Mouse (Mus musculus) hindbrain, embryonic 13.5 days (tissue): ENCODE measurements around the gene Gipc3. TPM values are rescaled to one million over a fixed set of nuclear protein-coding genes. Genes with fewer than 3 reads are reported as not detected.
A peak's percentile ranks its signal among the peaks of the same experiment; 100 is the strongest.

Source experiments
- ATAC-seq: fragments of 200-750 bp; cut with Nextera tagmentation; 2 replicates; pipeline ENCODE4 v1.8.0; 2017; ENCODE audit warnings: moderate TSS enrichment; ENCODE audit not compliant: low FRiP score
- H3K27ac ChIP-seq: fragments of 300-500 bp; sonication (generic); 2 replicates; pipeline ENCODE4 v1.5.1; 2015; ENCODE audit warnings: inconsistent platforms, mild to moderate bottlenecking, moderate library complexity
- H3K27me3 ChIP-seq: fragments of 300-500 bp; sonication (generic); 2 replicates; pipeline ENCODE4 v1.6.1; 2015; ENCODE audit warnings: mild to moderate bottlenecking, inconsistent platforms
- H3K36me3 ChIP-seq: fragments of 300-500 bp; sonication (generic); 2 replicates; pipeline ENCODE4 v1.6.1; 2015; ENCODE audit warnings: mild to moderate bottlenecking, inconsistent platforms
- H3K4me1 ChIP-seq: fragments of 300-500 bp; sonication (generic); replicated peaks from 2 replicates; pipeline ENCODE4 v1.6.1; 2015; ENCODE audit warnings: inconsistent platforms
- H3K4me2 ChIP-seq: fragments of 300-500 bp; sonication (generic); 2 replicates; pipeline ENCODE4 v1.6.1; 2015; ENCODE audit warnings: inconsistent platforms, mild to moderate bottlenecking, moderate library complexity
- H3K4me3 ChIP-seq: fragments of 300-500 bp; sonication (generic); 2 replicates; pipeline ENCODE4 v1.5.1; 2015; ENCODE audit warnings: mild to moderate bottlenecking, inconsistent platforms
- H3K9ac ChIP-seq: fragments of 300-500 bp; sonication (generic); 2 replicates; pipeline ENCODE4 v1.6.1; 2015; ENCODE audit warnings: mild to moderate bottlenecking, inconsistent platforms
- H3K9me3 ChIP-seq: fragments of 300-500 bp; sonication (generic); 2 replicates; pipeline ENCODE4 v1.6.1; 2016; ENCODE audit warnings: inconsistent platforms
- WGBS: fragments of 180-500 bp; shearing (Covaris S2); methylation state at CpG from one replicate; pipeline ENCODE4 v1.1.7; 2015; 5-methylcytosine and 5-hydroxymethylcytosine counted together
- polyA plus RNA-seq: library from polyadenylated mRNA; unstranded; fragments of >200 nt; fragmentation: Nextera tagmentation; extraction: Ambion mirVana; gene quantifications from 2 replicates; pipeline ENCODE4 v1.2.1, GENCODE M21; 2015

Gene Gipc3
- polyA plus RNA-seq, 1 experiment from 2014 or later = not detected

DNA sequence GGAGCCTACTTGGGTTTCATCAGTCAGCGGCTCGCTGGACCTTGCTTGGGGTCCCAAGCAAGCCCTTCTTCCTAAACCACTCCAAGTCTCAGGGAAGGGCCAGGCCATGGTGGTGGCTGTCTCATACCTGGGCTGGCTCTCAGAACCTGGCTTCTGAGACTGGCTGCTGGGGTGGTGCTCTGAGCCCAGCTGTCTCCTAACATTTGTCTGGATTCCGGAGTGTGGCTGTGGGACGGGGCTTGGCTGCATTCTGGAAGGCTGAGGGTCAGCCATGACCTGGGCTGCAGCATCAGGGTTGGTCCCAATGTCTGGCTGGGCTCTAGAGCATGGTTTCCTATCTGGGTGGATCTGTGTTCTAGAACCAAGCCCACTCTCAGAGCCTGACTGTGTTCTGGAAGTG lies 6.5 kb downstream of the Gipc3 start:
- no peak for ATAC-seq
- Histone ChIP-seq H3K27ac (no peak overlapping the region), H3K27me3 (peaks cover 69% of the 10 kb centered on the region)

DNA sequence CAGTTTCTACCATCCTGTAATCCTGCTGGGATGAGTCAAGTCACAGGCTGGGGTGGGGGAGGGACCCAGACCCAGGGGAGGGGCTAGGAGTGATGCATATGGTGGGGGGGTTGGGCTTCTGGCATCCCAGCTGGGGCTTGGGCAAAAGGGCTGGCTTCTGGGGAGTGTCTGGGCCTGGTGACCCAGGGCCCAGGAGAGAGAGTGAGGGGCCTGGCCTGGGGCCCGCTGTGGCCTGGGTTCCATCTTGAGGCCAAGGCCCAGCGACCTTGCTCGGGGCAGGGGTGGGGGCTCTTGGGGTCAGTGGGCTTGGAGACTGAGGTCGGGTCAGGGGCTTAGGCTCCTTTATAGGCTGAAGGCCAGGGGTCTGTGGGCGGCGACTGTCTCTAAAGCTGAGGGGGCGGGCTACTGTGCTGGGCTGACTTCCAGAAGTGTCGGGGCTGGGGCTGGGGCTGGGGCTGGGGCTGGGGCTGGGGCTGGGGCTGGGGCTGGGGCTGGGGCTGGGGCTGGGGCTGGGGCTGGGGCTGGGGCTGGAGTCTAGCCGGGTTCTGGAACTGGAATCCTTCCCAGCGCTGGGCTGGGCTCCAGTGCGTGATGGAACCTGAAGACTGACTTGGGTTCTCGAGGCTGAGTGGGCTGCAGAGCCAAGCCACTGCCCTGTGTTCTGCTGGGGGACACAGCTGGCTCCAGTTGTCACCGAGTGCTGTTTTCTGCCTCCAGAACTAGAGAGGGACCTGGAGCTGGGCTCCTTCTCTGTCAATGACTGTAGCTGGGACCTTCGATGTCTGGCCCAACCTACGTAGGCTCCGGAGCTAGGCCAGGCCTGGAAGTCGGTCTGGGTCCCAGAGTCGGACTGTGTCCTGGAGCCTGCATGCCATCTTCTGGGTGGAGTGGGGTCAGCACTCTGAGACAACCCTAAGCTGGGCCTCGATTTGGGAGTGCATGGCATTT lies 7.4 kb downstream of the Gipc3 start:
- Histone ChIP-seq H3K27me3 (peaks cover 63% of the 10 kb centered on the region), H3K27ac (no peak overlapping the region), H3K4me1 (peaks cover 12% of the 10 kb centered on the region), H3K9me3 (no peaks in the 10 kb centered on the region), H3K36me3 (no peaks in the 10 kb centered on the region), H3K4me2 (no peak overlapping the region), H3K4me3 (no peak overlapping the region), H3K9ac (0 out of 2 replicates have a peak overlapping the region, but pooled peaks have one; percentile 19)
- no peak for ATAC-seq
- 41% methylated on average over 15 of the region's 19 CpGs for WGBS

More for the DNA sequence above, 6.5 kb downstream of the Gipc3 start:
- peaks cover 12% of the 10 kb centered on the region for H3K4me1 ChIP-seq
- WGBS = 93% methylated on average over 4 of the region's 4 CpGs
- H3K4me2 ChIP-seq = no peak overlapping the region
- no peak overlapping the region for H3K9ac ChIP-seq
- no peak overlapping the region for H3K4me3 ChIP-seq
- no peaks in the 10 kb centered on the region for H3K36me3 ChIP-seq
- H3K9me3 ChIP-seq = no peaks in the 10 kb centered on the region

DNA sequence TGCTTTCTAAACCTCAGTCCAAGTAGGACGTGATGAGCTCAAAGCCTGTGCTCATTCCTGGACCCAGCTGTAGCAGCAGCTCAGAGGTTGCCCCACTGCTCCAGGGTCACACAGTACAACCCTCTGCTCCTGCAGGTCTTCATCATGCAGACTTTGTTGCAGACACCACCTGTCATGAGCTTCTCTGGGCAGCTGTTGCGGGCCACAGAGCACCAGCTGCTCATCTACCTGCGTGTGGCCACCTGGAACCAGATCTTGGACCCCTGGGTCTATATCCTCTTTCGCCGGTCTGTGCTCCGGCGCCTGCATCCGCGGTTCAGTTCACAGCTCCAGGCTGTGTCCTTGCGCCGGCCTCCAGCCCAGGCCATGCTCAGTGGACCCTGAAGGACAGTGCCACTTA lies 8.7 kb downstream of the Gipc3 start:
- Histone ChIP-seq H3K36me3 (no peaks in the 10 kb centered on the region), H3K4me2 (no peak overlapping the region), H3K27me3 (peaks cover 60% of the 10 kb centered on the region), H3K9ac (no peak overlapping the region), H3K9me3 (no peaks in the 10 kb centered on the region), H3K4me3 (no peak overlapping the region), H3K4me1 (peaks cover 12% of the 10 kb centered on the region), H3K27ac (no peak overlapping the region)
- no peak for ATAC-seq
- 68% methylated on average over 11 of the region's 11 CpGs for WGBS

DNA sequence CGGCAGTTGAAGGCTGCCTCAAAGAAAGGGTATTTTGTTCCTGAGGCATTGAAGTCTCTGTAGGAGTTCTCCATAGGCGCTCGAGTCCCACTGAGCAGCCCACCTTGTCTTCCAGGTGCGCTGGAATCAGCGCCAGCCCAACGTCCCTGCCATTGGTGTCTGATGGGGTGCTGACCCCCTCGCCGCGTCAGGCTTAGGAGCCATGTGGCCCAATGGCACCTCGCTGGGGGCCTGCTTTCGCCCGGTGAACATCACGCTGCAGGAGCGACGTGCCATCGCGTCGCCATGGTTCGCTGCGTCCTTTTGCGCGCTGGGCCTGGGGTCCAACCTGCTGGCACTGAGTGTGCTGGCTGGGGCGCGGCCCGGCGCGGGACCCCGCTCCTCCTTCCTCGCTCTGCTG lies 10.8 kb downstream of the Gipc3 start:
- no peak overlapping the region for H3K4me2 ChIP-seq
- 0 out of 2 replicates have a peak overlapping the region, but pooled peaks have one; percentile 7 for H3K4me3 ChIP-seq
- H3K27ac ChIP-seq = no peak overlapping the region
- peaks cover 44% of the 10 kb centered on the region for H3K27me3 ChIP-seq
- no peaks in the 10 kb centered on the region for H3K9me3 ChIP-seq
- WGBS = 11% methylated on average over 29 of the region's 29 CpGs
- peaks cover 15% of the 10 kb centered on the region for H3K4me1 ChIP-seq
- no peak for ATAC-seq
- H3K36me3 ChIP-seq = peaks cover 11% of the 10 kb centered on the region
- peak overlapping the region; percentile 13; the same call in 1 of the 2 replicates for H3K9ac ChIP-seq

DNA sequence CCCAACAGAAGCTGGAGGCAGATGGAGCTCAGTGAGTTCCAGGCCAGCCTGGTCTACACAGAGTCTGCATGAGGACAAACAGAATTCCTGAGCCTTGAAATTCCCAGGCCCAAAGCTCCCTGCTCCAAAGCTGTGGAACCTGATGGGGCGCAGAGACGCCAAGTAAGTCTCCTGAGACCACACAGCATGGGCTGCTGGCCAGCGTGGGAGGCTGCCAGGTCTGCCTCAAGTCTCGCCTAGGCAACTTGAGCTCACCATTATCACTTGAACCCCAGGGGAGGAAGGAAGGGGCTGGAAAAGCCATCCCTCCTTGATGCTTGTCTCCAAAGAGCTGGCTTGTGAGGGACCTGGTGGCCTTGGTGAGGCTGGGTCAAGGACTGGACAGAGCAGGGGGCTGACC lies 13.1 kb downstream of the Gipc3 start:
- H3K27me3 ChIP-seq = peaks cover 39% of the 10 kb centered on the region
- H3K36me3 ChIP-seq = peaks cover 34% of the 10 kb centered on the region
- H3K9me3 ChIP-seq = no peaks in the 10 kb centered on the region
- ATAC-seq = no peak
- H3K9ac ChIP-seq = peak overlapping the region; percentile 35; the same call in 1 of the 2 replicates
- H3K4me1 ChIP-seq = peaks cover 9% of the 10 kb centered on the region; the same call in 1 of the 2 replicates
- 71% methylated on average over 4 of the region's 4 CpGs for WGBS
- H3K4me2 ChIP-seq = no peak overlapping the region
- no peak overlapping the region for H3K4me3 ChIP-seq
- no peak overlapping the region for H3K27ac ChIP-seq

DNA sequence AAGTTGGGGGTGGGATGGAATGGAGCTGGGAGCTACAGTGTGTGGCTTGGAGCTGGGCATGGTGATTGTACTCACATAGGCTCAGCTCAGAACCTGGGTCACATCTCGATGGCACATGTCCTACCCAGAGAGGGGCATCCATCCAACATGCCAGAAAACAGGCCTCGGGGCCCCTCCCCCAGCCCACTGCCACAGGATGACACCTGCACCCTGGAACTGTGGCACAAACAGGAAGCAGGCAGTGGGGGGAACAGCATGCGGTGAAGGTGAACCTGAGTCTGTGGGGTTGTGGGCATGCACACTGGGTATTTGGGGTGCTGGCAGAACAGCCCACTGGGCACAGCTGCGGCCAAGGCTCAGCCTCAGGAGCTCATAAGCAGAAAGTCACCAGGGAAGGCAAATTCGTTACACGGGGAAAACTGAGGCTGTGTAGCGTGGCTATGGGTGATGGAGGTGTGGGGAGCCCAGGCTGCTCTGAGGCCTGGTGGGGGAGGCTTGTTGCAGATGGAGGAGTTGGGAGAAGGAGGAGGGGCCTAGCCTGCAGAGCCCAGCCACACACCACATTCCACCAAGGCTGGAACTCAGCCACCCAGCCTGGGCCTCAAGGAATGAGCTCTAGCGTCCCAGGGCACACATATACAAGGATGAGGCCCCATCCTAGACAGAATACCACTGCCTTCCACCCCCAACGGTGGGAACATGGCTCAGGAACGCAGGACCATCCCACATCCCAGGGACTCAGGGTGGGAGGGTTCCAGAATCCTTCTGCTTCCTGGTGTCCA lies 13.7 kb downstream of the Gipc3 start:
- Histone ChIP-seq H3K27ac (no peak overlapping the region), H3K4me2 (no peak overlapping the region), H3K9ac (no peak overlapping the region), H3K36me3 (peaks cover 40% of the 10 kb centered on the region), H3K4me1 (peaks cover 9% of the 10 kb centered on the region; the same call in 1 of the 2 replicates), H3K9me3 (no peaks in the 10 kb centered on the region), H3K27me3 (peaks cover 33% of the 10 kb centered on the region), H3K4me3 (no peak overlapping the region)
- ATAC-seq = no peak
- 79% methylated on average over 10 of the region's 10 CpGs for WGBS

DNA sequence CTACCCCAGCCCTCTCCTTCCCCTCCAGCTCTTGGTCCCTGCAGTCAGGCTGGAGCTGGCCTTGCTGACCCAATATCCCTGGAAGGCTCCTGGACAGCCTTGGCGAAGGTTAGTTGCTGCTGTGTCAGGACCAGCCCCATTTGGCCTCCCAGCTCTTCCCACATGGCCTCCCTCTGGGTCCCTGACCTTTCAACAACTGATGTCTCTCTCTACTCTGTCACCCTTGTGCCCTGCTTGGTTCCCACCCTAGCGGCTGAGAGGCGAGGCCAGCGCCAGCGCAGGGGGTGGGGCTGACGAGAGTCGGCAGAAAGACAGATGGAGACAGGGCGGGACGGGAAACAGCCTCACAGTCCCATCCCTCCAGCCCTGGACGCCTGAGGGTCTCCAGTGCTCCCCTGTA lies 14.7 kb downstream of the Gipc3 start, which contains the start of gene Tbxa2r:
Gene Tbxa2r, plus strand, starts transcription at position 346 of the 400 bp plus-strand sequence.
- ATAC-seq = no peak
- peaks cover 50% of the 10 kb centered on the region for H3K36me3 ChIP-seq
- 11% methylated on average over 10 of the region's 10 CpGs for WGBS
- H3K4me3 ChIP-seq = no peak within 1 kb of the TSS
- no peaks in the 10 kb centered on the region for H3K9me3 ChIP-seq
- H3K27me3 ChIP-seq = peaks cover 27% of the 10 kb centered on the region
- H3K4me1 ChIP-seq = peaks cover 9% of the 10 kb centered on the region; the same call in 1 of the 2 replicates
- H3K4me2 ChIP-seq = no peak within 1 kb of the TSS
- no peak within 1 kb of the TSS; the same call in 1 of the 2 replicates for H3K27ac ChIP-seq
- H3K9ac ChIP-seq = peak within 1 kb of the TSS; percentile 19; the same call in 1 of the 2 replicates

DNA sequence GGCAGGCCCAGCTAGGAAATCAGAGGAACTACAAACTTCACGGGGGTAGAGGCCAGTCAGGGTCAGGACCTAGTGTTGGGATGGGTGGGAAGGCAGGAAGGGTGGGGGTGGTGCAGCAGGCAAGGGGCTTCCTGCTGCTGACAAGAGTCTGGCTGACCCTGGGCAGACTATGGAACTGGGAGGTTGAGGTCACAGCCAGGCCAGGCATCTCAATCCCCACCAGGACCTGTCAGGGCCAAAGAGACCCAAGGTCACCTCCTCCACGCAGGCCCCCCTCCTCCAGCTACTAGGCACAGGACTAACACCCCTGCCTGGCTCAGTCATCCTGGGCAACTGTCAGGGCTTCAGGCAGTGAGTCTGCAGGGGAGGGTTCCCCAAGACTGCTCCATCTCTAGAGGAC lies 15.1 kb downstream of the Gipc3 start:
- Histone ChIP-seq H3K27me3 (peaks cover 22% of the 10 kb centered on the region), H3K9me3 (no peaks in the 10 kb centered on the region), H3K4me2 (no peak overlapping the region), H3K4me3 (no peak overlapping the region), H3K27ac (no peak overlapping the region; the same call in 1 of the 2 replicates), H3K36me3 (peaks cover 54% of the 10 kb centered on the region), H3K4me1 (peaks cover 9% of the 10 kb centered on the region), H3K9ac (peak overlapping the region; percentile 19; the same call in 1 of the 2 replicates)
- WGBS = 41% methylated on average over 2 of the region's 2 CpGs
- ATAC-seq = no peak

DNA sequence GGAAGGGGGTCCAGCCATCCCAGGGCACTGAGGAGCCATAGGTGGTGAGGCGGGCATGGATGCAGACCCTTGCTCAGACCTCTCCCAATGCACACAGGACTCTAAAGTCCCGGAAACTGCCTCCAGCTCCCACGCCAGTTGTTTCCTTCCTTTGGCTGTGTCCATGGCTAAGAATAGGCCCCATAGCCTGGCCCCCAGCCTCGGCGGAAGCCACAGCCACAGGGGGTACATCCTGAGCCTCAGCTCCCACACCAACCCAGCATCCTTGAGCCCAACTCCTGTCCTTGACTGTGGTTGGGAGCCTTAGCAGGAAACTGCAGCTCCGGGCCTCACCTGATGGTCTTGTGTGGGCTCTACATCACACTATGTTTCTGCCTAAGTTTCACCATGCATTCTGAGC lies 16.2 kb downstream of the Gipc3 start:
- no peak for ATAC-seq
- Histone ChIP-seq H3K27ac (peak overlapping the region; percentile 48; the same call in 1 of the 2 replicates), H3K4me2 (no peak overlapping the region), H3K9ac (no peak overlapping the region), H3K4me3 (no peak overlapping the region), H3K4me1 (peaks cover 14% of the 10 kb centered on the region), H3K9me3 (no peaks in the 10 kb centered on the region), H3K36me3 (peaks cover 61% of the 10 kb centered on the region), H3K27me3 (peaks cover 11% of the 10 kb centered on the region)
- 80% methylated on average over 6 of the region's 6 CpGs for WGBS

DNA sequence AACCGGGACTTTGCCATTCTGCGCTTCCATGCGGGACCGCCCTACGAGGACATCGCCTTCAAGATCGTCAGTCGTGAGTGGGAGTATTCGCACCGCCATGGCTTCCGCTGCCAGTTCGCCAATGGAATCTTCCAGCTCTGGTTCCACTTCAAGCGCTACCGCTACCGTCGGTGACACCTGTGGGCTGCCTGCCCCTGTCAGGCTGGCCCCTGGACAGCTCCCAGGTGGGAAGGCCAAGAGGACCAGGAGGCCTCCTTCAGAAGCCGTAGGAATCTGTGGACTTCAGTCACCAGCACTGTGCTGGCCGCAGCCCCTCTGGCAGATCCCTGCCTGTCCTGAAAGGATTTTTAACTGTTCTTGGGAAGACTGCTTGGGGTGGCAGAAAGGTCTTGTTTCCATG lies 17.3 kb downstream of the Gipc3 start:
- Histone ChIP-seq H3K4me2 (no peak overlapping the region), H3K27ac (no peak overlapping the region), H3K9me3 (no peaks in the 10 kb centered on the region), H3K9ac (no peak overlapping the region), H3K27me3 (peaks cover 6% of the 10 kb centered on the region), H3K4me1 (peaks cover 19% of the 10 kb centered on the region), H3K4me3 (no peak overlapping the region), H3K36me3 (peaks cover 61% of the 10 kb centered on the region)
- WGBS = 95% methylated on average over 18 of the region's 18 CpGs
- no peak for ATAC-seq

DNA sequence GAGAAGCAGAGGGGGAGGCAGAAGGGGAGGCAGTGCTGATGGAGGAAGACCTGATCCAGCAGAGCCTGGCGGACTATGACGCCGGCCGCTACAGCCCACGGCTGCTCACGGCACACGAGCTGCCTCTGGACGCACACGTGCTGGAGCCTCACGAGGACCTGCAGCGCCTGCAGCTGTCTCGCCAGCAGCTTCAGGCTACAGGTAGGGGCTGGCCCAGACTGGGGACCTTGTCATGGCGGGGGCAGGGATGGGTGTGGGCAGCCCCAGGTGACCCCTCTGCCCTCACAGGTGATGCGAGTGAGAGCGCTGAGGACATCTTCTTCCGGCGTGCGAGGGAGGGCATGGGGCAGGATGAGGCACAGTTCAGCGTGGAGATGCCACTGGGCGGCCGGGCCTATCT lies 17.9 kb downstream of the Gipc3 start:
- Histone ChIP-seq H3K9ac (no peak overlapping the region), H3K27ac (no peak overlapping the region), H3K4me3 (no peak overlapping the region), H3K9me3 (no peaks in the 10 kb centered on the region), H3K36me3 (peaks cover 61% of the 10 kb centered on the region), H3K27me3 (0 out of 2 replicates have a peak, but pooled peaks cover under 1% of the 10 kb centered on the region), H3K4me2 (no peak overlapping the region), H3K4me1 (peaks cover 19% of the 10 kb centered on the region)
- ATAC-seq = no peak
- WGBS = 94% methylated on average over 21 of the region's 21 CpGs
